Mouse (Mus musculus) myocyte (in vitro differentiated cells): ENCODE data around the gene Siae.

Source experiments
- E2F4 ChIP-seq: IDR thresholded peaks from one replicate; pipeline ENCODE4 v1.6.1; 2011; ENCODE audit warnings: mild to moderate bottlenecking, control low read depth, moderate library complexity; ENCODE audit not compliant: insufficient read depth
- MAX ChIP-seq: IDR thresholded peaks from one replicate; pipeline ENCODE4 v1.6.1; 2011; ENCODE audit warnings: low read depth, mild to moderate bottlenecking, control low read depth
- MYOD1 ChIP-seq, 3 experiments: IDR thresholded peaks; one replicate each; pipeline ENCODE4 v1.6.1; 2011; ENCODE audit warnings: control low read depth in 2 of 3, low read depth in 2 of 3, mild to moderate bottlenecking in 2 of 3, moderate library complexity in 1 of 3; ENCODE audit not compliant: insufficient read length in 2 of 3, control insufficient read depth in 1 of 3
- MYOG ChIP-seq, 3 experiments: IDR thresholded peaks; one replicate each; pipeline ENCODE4 v1.6.1; 2011; ENCODE audit warnings: control low read depth in 2 of 3, low read depth in 2 of 3, mild to moderate bottlenecking in 2 of 3; ENCODE audit not compliant: insufficient read length in 2 of 3, control insufficient read depth in 1 of 3, insufficient read depth in 1 of 3
- POLR2A ChIP-seq: IDR thresholded peaks from one replicate; pipeline ENCODE4 v1.6.1; 2011; ENCODE audit warnings: low read depth, mild to moderate bottlenecking, control low read depth, moderate library complexity; ENCODE audit not compliant: insufficient read length
- POLR2AphosphoS2 ChIP-seq: IDR thresholded peaks from one replicate; pipeline ENCODE4 v1.6.1; 2011; ENCODE audit warnings: low read depth, control low read depth; ENCODE audit not compliant: insufficient read length
- REST ChIP-seq: IDR thresholded peaks from one replicate; pipeline ENCODE4 v1.6.1; 2011; ENCODE audit warnings: mild to moderate bottlenecking, control low read depth, moderate library complexity; ENCODE audit not compliant: insufficient read depth, insufficient read length
- SRF ChIP-seq: IDR thresholded peaks from one replicate; pipeline ENCODE4 v1.6.1; 2011; ENCODE audit warnings: low read depth; ENCODE audit not compliant: control insufficient read depth, insufficient read length
- TCF12 ChIP-seq: IDR thresholded peaks from one replicate; pipeline ENCODE4 v1.6.1; 2011; ENCODE audit warnings: mild to moderate bottlenecking, control low read depth; ENCODE audit not compliant: poor library complexity, insufficient read depth, severe bottlenecking
- TCF3 ChIP-seq: IDR thresholded peaks from one replicate; pipeline ENCODE4 v1.6.1; 2011; ENCODE audit warnings: low read depth, control low read depth; ENCODE audit not compliant: insufficient read length
- USF1 ChIP-seq: IDR thresholded peaks from one replicate; pipeline ENCODE4 v1.6.1; 2011; ENCODE audit warnings: low read depth, mild to moderate bottlenecking, control low read depth, moderate library complexity

GRCm38 (mm10) chr9:37554279-37554678, 1.2 kb upstream of the Siae start:
- TF ChIP-seq TCF12 (no peak), POLR2A (no peak), USF1 (no peak), TCF3 (no peak), REST (no peak), MAX (no peak), MYOG (IDR thresholded peaks at IDR 0.05; ENCODE audit: control insufficient read depth in 1 of 3, insufficient read depth in 1 of 3, insufficient read length in 2 of 3, low read depth in 2 of 3) (no peak), MYOD1 (IDR thresholded peaks at IDR 0.05; ENCODE audit: control insufficient read depth in 1 of 3, insufficient read length in 2 of 3, low read depth in 2 of 3) (no peak), POLR2AphosphoS2 (no peak), E2F4 (no peak), SRF (no peak)
